Mouse (Mus musculus): ENCODE measurements at regions not wholly inside any gene's neighbourhood (a gene's known extent, or its start where the extent isn't known, plus 50 kb on each side); places are given as distances from the start of the nearest gene placed in this dataset.

GRCm38 (mm10) chr14:46586093-46586492 is 174.2 kb upstream of the Cdkn3 start:
- no peaks in the 10 kb centered on the region for H3K36me3 ChIP-seq (ENCODE audit: control insufficient read depth, insufficient read depth)
- no peak for TF ChIP-seq POLR2AphosphoS2 (IDR thresholded peaks at IDR 0.05; ENCODE audit: insufficient read length, low read depth)
- TF ChIP-seq CEBPB (IDR thresholded peaks at IDR 0.05; ENCODE audit: insufficient read depth, poor library complexity, severe bottlenecking), result no peak
- TF ChIP-seq REST (IDR thresholded peaks at IDR 0.05; ENCODE audit: insufficient read depth, insufficient read length), result no peak
- TF ChIP-seq USF1 (IDR thresholded peaks at IDR 0.05; ENCODE audit: low read depth), result no peak
- TF ChIP-seq POLR2A (IDR thresholded peaks at IDR 0.05; ENCODE audit: insufficient read length, low read depth), result no peak
- no peak for TF ChIP-seq MAX (IDR thresholded peaks at IDR 0.05; ENCODE audit: low read depth)
- TF ChIP-seq E2F4 (IDR thresholded peaks at IDR 0.05; ENCODE audit: insufficient read depth), result no peak
- TF ChIP-seq MYOD1 (IDR thresholded peaks at IDR 0.05; ENCODE audit: control insufficient read depth in 1 of 3, insufficient read length in 2 of 3, low read depth in 2 of 3), result no peak
- no peak for TF ChIP-seq MYOG (IDR thresholded peaks at IDR 0.05; ENCODE audit: control insufficient read depth in 1 of 3, insufficient read depth in 1 of 3, insufficient read length in 2 of 3, low read depth in 2 of 3)
- TF ChIP-seq SRF (IDR thresholded peaks at IDR 0.05; ENCODE audit: control insufficient read depth, insufficient read length, low read depth), result no peak
- TF ChIP-seq TCF3 (IDR thresholded peaks at IDR 0.05; ENCODE audit: insufficient read length, low read depth), result no peak
- TF ChIP-seq TCF12 (IDR thresholded peaks at IDR 0.05; ENCODE audit: insufficient read depth, poor library complexity, severe bottlenecking), result no peak
- H3K27me3 ChIP-seq (ENCODE audit: control insufficient read depth, insufficient read depth, insufficient read length), result no peaks in the 10 kb centered on the region
- H3K4me3 ChIP-seq, result no peak overlapping the region
- H3K4me2 ChIP-seq (ENCODE audit: low read depth), result no peak overlapping the region
- H3ac ChIP-seq (ENCODE audit: control insufficient read depth, insufficient read length), result no peak overlapping the region
- no peaks in the 10 kb centered on the region for H3K79me2 ChIP-seq (ENCODE audit: control insufficient read depth, insufficient read depth)

- Histone ChIP-seq H3K36me3 (ENCODE audit: control insufficient read depth, insufficient read depth) (no peaks in the 10 kb centered on the region), H3K4me2 (ENCODE audit: low read depth) (no peak overlapping the region), H3K4me3 (no peak overlapping the region), H3ac (ENCODE audit: control insufficient read depth, insufficient read length) (no peak overlapping the region), H3K27me3 (ENCODE audit: control insufficient read depth, insufficient read depth, insufficient read length) (no peaks in the 10 kb centered on the region), H3K79me2 (ENCODE audit: control insufficient read depth, insufficient read depth) (no peaks in the 10 kb centered on the region)
- TF ChIP-seq POLR2A (IDR thresholded peaks at IDR 0.05; ENCODE audit: insufficient read length, low read depth), result no peak
- TF ChIP-seq MYOG (IDR thresholded peaks at IDR 0.05; ENCODE audit: control insufficient read depth in 1 of 3, insufficient read depth in 1 of 3, insufficient read length in 2 of 3, low read depth in 2 of 3), result no peak
- no peak for TF ChIP-seq MAX (IDR thresholded peaks at IDR 0.05; ENCODE audit: low read depth)
- TF ChIP-seq SRF (IDR thresholded peaks at IDR 0.05; ENCODE audit: control insufficient read depth, insufficient read length, low read depth), result no peak
- TF ChIP-seq MYOD1 (IDR thresholded peaks at IDR 0.05; ENCODE audit: control insufficient read depth in 1 of 3, insufficient read length in 2 of 3, low read depth in 2 of 3), result no peak
- TF ChIP-seq REST (IDR thresholded peaks at IDR 0.05; ENCODE audit: insufficient read depth, insufficient read length), result no peak
- no peak for TF ChIP-seq CEBPB (IDR thresholded peaks at IDR 0.05; ENCODE audit: insufficient read depth, poor library complexity, severe bottlenecking)
- TF ChIP-seq TCF3 (IDR thresholded peaks at IDR 0.05; ENCODE audit: insufficient read length, low read depth), result no peak
Measured at GRCm38 (mm10) chr14:46578051-46579000, 182.0 kb upstream of the Cdkn3 start.

GRCm38 (mm10) chr14:46575889-46576288 is 184.5 kb upstream of the Cdkn3 start:
- TF ChIP-seq POLR2AphosphoS2 (IDR thresholded peaks at IDR 0.05; ENCODE audit: insufficient read length, low read depth) (no peak), REST (IDR thresholded peaks at IDR 0.05; ENCODE audit: insufficient read depth, insufficient read length) (no peak), MYOG (IDR thresholded peaks at IDR 0.05; ENCODE audit: control insufficient read depth in 1 of 3, insufficient read depth in 1 of 3, insufficient read length in 2 of 3, low read depth in 2 of 3) (no peak), MYOD1 (IDR thresholded peaks at IDR 0.05; ENCODE audit: control insufficient read depth in 1 of 3, insufficient read length in 2 of 3, low read depth in 2 of 3) (no peak), MAX (IDR thresholded peaks at IDR 0.05; ENCODE audit: low read depth) (no peak), POLR2A (IDR thresholded peaks at IDR 0.05; ENCODE audit: insufficient read length, low read depth) (no peak), E2F4 (IDR thresholded peaks at IDR 0.05; ENCODE audit: insufficient read depth) (no peak), TCF3 (IDR thresholded peaks at IDR 0.05; ENCODE audit: insufficient read length, low read depth) (no peak), SRF (IDR thresholded peaks at IDR 0.05; ENCODE audit: control insufficient read depth, insufficient read length, low read depth) (no peak), USF1 (IDR thresholded peaks at IDR 0.05; ENCODE audit: low read depth) (no peak), TCF12 (IDR thresholded peaks at IDR 0.05; ENCODE audit: insufficient read depth, poor library complexity, severe bottlenecking) (no peak), CEBPB (IDR thresholded peaks at IDR 0.05; ENCODE audit: insufficient read depth, poor library complexity, severe bottlenecking) (no peak)
- no peak overlapping the region for H3K4me2 ChIP-seq (ENCODE audit: low read depth)
- H3K27me3 ChIP-seq (ENCODE audit: control insufficient read depth, insufficient read depth, insufficient read length), result no peaks in the 10 kb centered on the region
- H3K79me2 ChIP-seq (ENCODE audit: control insufficient read depth, insufficient read depth), result no peaks in the 10 kb centered on the region
- H3K36me3 ChIP-seq (ENCODE audit: control insufficient read depth, insufficient read depth), result no peaks in the 10 kb centered on the region
- no peak overlapping the region for H3ac ChIP-seq (ENCODE audit: control insufficient read depth, insufficient read length)
- H3K4me3 ChIP-seq, result no peak overlapping the region

- H3K79me2 ChIP-seq (ENCODE audit: control insufficient read depth, insufficient read depth), result no peaks in the 10 kb centered on the region
- no peaks in the 10 kb centered on the region for H3K27me3 ChIP-seq (ENCODE audit: control insufficient read depth, insufficient read depth, insufficient read length)
- TF ChIP-seq USF1 (IDR thresholded peaks at IDR 0.05; ENCODE audit: low read depth), result no peak
- no peak for TF ChIP-seq REST (IDR thresholded peaks at IDR 0.05; ENCODE audit: insufficient read depth, insufficient read length)
- TF ChIP-seq MYOG (IDR thresholded peaks at IDR 0.05; ENCODE audit: control insufficient read depth in 1 of 3, insufficient read depth in 1 of 3, insufficient read length in 2 of 3, low read depth in 2 of 3), result no peak
- TF ChIP-seq POLR2AphosphoS2 (IDR thresholded peaks at IDR 0.05; ENCODE audit: insufficient read length, low read depth), result no peak
- no peak for TF ChIP-seq TCF12 (IDR thresholded peaks at IDR 0.05; ENCODE audit: insufficient read depth, poor library complexity, severe bottlenecking)
- no peak for TF ChIP-seq MYOD1 (IDR thresholded peaks at IDR 0.05; ENCODE audit: control insufficient read depth in 1 of 3, insufficient read length in 2 of 3, low read depth in 2 of 3)
- no peak for TF ChIP-seq MAX (IDR thresholded peaks at IDR 0.05; ENCODE audit: low read depth)
- TF ChIP-seq TCF3 (IDR thresholded peaks at IDR 0.05; ENCODE audit: insufficient read length, low read depth), result no peak
- no peak for TF ChIP-seq POLR2A (IDR thresholded peaks at IDR 0.05; ENCODE audit: insufficient read length, low read depth)
- H3K36me3 ChIP-seq (ENCODE audit: control insufficient read depth, insufficient read depth), result no peaks in the 10 kb centered on the region
- no peak overlapping the region for H3K4me3 ChIP-seq
- H3K4me2 ChIP-seq (ENCODE audit: low read depth), result no peak overlapping the region
- no peak overlapping the region for H3ac ChIP-seq (ENCODE audit: control insufficient read depth, insufficient read length)
Measured at GRCm38 (mm10) chr14:46575414-46575813, 184.9 kb upstream of the Cdkn3 start.

Data from myocyte (in vitro differentiated cells).